Mouse (Mus musculus) heart, embryonic 10.5 days (tissue): ENCODE measurements around the gene Arid3b. TPM values are rescaled to one million over a fixed set of nuclear protein-coding genes. Genes with fewer than 3 reads are reported as not detected.

Source experiments
- DNase-seq: peaks from one replicate; pipeline ENCODE4 v3.0.0-alpha.2; 2017; ENCODE audit warnings: low spot score
- H3K27ac ChIP-seq: fragments of 300-500 bp; sonication (generic); 2 replicates; pipeline ENCODE4 v1.5.1; 2016; ENCODE audit warnings: mild to moderate bottlenecking
- H3K27me3 ChIP-seq: fragments of 300-500 bp; sonication (generic); 2 replicates; pipeline ENCODE4 v1.6.1; 2016; ENCODE audit warnings: mild to moderate bottlenecking; ENCODE audit not compliant: poor library complexity, insufficient read depth, severe bottlenecking
- H3K36me3 ChIP-seq: fragments of 300-500 bp; sonication (generic); 2 replicates; pipeline ENCODE4 v1.6.1; 2016; ENCODE audit warnings: mild to moderate bottlenecking, moderate library complexity
- H3K4me1 ChIP-seq: fragments of 300-500 bp; sonication (generic); 2 replicates; pipeline ENCODE4 v1.6.1; 2016; ENCODE audit warnings: mild to moderate bottlenecking
- H3K4me3 ChIP-seq: fragments of 300-500 bp; sonication (generic); 2 replicates; pipeline ENCODE4 v1.5.1; 2016; ENCODE audit warnings: mild to moderate bottlenecking, moderate library complexity
- H3K9me3 ChIP-seq: fragments of 300-500 bp; sonication (generic); 2 replicates; pipeline ENCODE4 v1.6.1; 2016; ENCODE audit warnings: mild to moderate bottlenecking, moderate library complexity
- WGBS: fragments of 180-500 bp; shearing (Covaris S2); methylation state at CpG from one replicate; pipeline ENCODE4 v1.1.7; 2016; 5-methylcytosine and 5-hydroxymethylcytosine counted together
- polyA plus RNA-seq: library from polyadenylated mRNA; unstranded; fragments of >200 nt; fragmentation: Nextera tagmentation; extraction: Ambion mirVana; gene quantifications from 2 replicates; pipeline ENCODE4 v1.2.1, GENCODE M21; 2016

Gene Arid3b
- polyA plus RNA-seq, 1 experiment from 2014 or later, result 60.2 TPM

GRCm38 (mm10) chr9:57748831-57749230 is 87.8 kb downstream of the Arid3b start:
- no peak for DNase-seq
- Histone ChIP-seq H3K36me3 (peaks cover 98% of the 10 kb centered on the region), H3K27me3 (no peaks in the 10 kb centered on the region), H3K9me3 (no peaks in the 10 kb centered on the region), H3K4me3 (no peak overlapping the region), H3K4me1 (no peaks in the 10 kb centered on the region), H3K27ac (no peak overlapping the region)
- WGBS, result 60% methylated on average over 1 of the region's 1 CpGs

- 82% methylated on average over 6 of the region's 6 CpGs for WGBS
- Histone ChIP-seq H3K36me3 (peaks cover 96% of the 10 kb centered on the region), H3K27me3 (no peaks in the 10 kb centered on the region), H3K9me3 (no peaks in the 10 kb centered on the region), H3K4me3 (no peak overlapping the region), H3K4me1 (no peaks in the 10 kb centered on the region), H3K27ac (no peak overlapping the region)
- DNase-seq, result no peak
Observed at GRCm38 (mm10) chr9:57748137-57748536, 88.5 kb downstream of the Arid3b start.

GRCm38 (mm10) chr9:57747067-57747466 is 89.5 kb downstream of the Arid3b start:
- Histone ChIP-seq H3K4me3 (no peak overlapping the region), H3K9me3 (no peaks in the 10 kb centered on the region), H3K4me1 (no peaks in the 10 kb centered on the region), H3K27ac (no peak overlapping the region), H3K36me3 (peaks cover 96% of the 10 kb centered on the region), H3K27me3 (no peaks in the 10 kb centered on the region)
- WGBS, result 74% methylated on average over 1 of the region's 1 CpGs
- no peak for DNase-seq

GRCm38 (mm10) chr9:57744462-57745091 is 92.0 kb downstream of the Arid3b start:
- Histone ChIP-seq H3K4me3 (no peak overlapping the region), H3K27ac (no peak overlapping the region), H3K9me3 (no peaks in the 10 kb centered on the region), H3K4me1 (no peaks in the 10 kb centered on the region), H3K27me3 (no peaks in the 10 kb centered on the region), H3K36me3 (peaks cover 95% of the 10 kb centered on the region)
- 66% methylated on average over 3 of the region's 3 CpGs for WGBS
- DNase-seq, result peak; percentile 75

Other genes with a start within 250 kb of the Arid3b start
- 17.4 and 21.8 TPM in 2 replicates for gene Ulk3, start 247.3 kb downstream of the Arid3b start, polyA plus RNA-seq
- gene Cplx3, start 230.5 kb downstream of the Arid3b start, polyA plus RNA-seq, result 0.15 TPM in 1 of 2 replicates, not detected in the other
- gene Lman1l, start 216.0 kb downstream of the Arid3b start, polyA plus RNA-seq, result not detected in 2 replicates
- 17.2 and 26.0 TPM in 2 replicates for gene Csk, start 183.2 kb downstream of the Arid3b start, polyA plus RNA-seq
- not detected in 2 replicates for gene Cyp1a2, start 153.1 kb downstream of the Arid3b start, polyA plus RNA-seq
- gene Cyp1a1, start 148.9 kb downstream of the Arid3b start, polyA plus RNA-seq, result 0.05 TPM in 1 of 2 replicates, not detected in the other
- 24.7 and 28.5 TPM in 2 replicates for gene Edc3, start 128.3 kb downstream of the Arid3b start, polyA plus RNA-seq
- 70.6 and 79.7 TPM in 2 replicates for gene Clk3, start 70.9 kb downstream of the Arid3b start, polyA plus RNA-seq
- gene Ubl7, start 74.2 kb upstream of the Arid3b start, polyA plus RNA-seq, result 110 TPM in 2 replicates
- 0.16 TPM in 1 of 2 replicates, not detected in the other for gene Sema7a, start 103.3 kb upstream of the Arid3b start, polyA plus RNA-seq
- 0.10 TPM in 1 of 2 replicates, not detected in the other for gene Cyp11a1, start 169.6 kb upstream of the Arid3b start, polyA plus RNA-seq
- gene Stra6, start 227.0 kb upstream of the Arid3b start, polyA plus RNA-seq, result 2.7 and 16.3 TPM in 2 replicates